Mouse (Mus musculus) spleen, adult 12 weeks (tissue): Measurements from ENCODE around the gene Zc3h18.

ENCODE experiments used
- DNase-seq: peaks from one replicate; pipeline ENCODE4 v3.0.0; 2022; ENCODE audit warnings: low spot score

Zc3h18 gene

DNA sequence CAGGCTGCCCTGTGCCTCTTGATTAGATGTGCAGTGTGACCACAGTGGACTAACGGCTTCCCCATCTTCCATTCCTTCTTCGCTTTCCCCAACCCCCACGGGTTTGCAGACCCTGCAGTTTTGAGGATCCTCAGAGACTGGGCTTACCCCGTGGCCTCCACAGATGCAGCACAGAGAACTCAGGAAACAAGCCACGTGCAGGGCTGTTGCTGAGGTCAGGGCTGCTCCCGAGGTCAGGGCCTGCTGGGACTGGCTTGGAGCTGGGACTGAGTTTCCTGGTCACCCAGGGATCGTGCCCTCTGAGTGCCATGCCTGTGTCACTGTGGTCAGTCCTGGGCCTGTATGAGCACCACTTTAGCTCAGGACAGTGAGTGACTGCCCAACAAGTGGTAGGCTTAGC is 88.6 kb downstream of the Zc3h18 start:
- no peak for DNase-seq
